Mouse (Mus musculus) right cerebral cortex, postnatal 14 days (tissue): ENCODE results near the gene Stat2.

Source experiments
- DNase-seq: peaks from one replicate; pipeline ENCODE4 v3.0.0; 2022

The Stat2 gene

DNA sequence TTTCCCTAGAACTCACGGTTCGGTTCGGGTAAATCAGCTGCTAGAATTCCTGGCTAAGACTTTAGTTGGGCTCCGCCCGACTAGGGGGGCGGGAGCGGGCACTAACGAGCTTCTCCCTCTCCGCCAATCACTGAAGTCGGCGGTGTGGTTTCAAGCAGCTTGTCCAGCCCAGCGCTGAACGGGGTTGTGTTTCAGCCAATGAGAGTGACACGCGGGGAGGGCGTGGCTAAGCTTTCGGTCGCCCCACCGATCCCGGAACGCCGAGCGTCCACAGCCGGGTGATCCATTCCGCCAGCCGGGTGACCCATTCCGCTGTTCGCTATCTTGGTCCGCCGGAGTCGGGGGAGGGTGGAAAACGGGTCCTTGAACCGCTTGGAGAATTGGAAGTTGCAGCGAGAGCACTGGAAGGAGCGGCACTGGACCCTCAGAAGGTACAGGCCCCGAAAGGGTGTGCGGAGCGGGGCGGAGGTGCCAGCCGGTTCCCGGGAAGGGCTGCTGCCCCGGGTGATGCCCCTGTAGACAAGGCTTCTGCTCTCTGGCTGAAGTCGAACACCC, at the start of gene Stat2:
TSS of gene Stat2 (plus strand) at position 273 of the 555 bp plus-strand sequence.
- DNase-seq, result peak; percentile 95

DNA sequence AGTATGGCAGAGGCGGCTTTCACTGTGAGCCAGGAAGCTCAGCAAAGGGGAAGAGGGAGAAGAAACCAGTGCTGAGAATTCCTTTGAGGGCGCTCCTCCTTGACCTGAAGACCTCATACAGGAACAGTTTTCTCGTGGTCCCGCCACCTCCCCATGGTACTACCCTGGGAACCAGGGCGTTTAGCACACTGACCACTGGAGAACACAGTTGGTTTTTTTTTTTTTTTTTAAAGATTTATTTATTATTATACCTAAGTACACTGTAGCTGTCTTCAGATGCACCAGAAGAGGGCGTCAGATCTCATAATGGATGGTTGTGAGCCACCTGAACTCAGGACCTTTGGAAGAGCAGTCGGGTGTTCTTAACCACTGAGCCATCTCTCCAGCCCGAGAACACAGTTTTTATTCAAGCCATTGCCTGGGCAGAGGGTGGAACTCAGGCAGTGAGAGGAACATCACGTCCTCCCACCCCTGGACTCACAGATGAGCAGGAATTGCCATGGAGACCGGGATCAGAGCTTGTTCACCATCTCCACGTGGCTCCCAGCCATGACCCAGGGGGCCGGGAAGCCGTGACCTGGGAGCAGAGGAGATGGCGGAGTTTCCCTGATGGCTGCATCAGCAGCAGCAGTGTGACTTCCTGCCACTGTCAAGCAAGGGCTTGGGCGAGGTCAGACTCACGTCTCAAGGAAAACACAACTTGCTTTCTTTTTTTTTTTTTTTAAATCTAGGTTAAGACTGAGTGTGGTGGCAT, 48.6 kb upstream of the Stat2 start:
- DNase-seq, result no peak

GRCm38 (mm10) chr10:128225064-128225463, 45.3 kb upstream of the Stat2 start:
- no peak for DNase-seq

DNA sequence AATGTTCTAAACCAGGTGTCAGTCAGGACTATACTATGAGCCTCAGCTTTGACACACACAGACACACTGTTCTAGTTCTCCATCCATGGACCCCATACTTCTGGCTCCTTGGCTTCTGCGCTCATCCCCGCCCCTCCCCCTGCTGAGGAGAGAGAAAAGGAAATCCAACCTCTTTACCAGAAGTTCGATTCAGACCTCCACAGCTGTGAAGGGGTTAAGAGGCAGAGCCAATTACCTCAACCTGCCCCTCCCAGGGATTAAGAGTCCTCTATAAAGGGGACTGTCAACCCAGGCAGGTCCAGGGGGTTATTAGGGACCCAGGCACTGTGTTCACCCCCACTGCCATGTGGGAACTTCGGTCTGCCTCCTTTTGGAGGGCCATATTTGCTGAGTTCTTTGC, 44.8 kb upstream of the Stat2 start, which contains the start of gene Mip:
TSS of gene Mip (plus strand) at position 301 of the 400 bp plus-strand sequence.
- no peak for DNase-seq

GRCm38 (mm10) chr10:128227592-128227991, 42.8 kb upstream of the Stat2 start:
- DNase-seq, result no peak

DNA sequence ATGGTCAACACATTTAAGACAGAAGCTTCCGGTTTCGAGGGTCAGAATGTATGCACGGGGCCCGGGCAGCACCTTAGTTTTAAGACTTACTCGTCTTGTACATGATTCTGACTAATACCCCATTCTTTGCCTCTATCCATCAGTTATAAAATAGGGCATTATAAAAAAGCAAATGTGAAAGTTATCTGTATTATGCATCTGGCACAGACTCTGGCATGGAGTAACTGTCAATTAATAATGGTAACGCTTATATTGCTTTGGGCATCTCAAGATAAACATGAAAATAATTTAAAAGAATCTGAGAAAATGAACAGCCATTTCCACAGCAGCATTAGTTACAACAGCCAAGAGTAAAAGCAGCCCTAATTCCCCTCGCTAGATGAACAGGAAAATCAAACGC, 42.4 kb upstream of the Stat2 start:
- no peak for DNase-seq

DNA sequence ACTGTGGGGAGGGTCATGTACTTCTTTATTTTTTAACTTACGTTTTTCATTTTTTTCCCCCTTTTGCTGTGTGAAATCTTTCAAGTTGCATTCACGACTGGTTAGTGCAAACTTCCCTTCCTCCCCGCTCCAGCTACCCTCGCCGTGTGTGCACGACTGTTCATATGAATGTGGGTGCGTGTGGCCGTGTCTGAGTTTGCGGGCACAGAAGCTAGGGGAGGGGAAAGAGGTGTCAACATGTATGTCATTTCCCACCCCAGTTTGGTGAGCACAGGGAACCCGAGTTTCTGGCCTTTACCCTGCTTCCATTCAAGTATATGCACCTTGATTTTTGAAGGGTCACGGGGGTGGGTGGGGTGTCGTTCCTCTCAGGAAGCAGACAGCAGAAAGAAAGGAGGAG, 39.8 kb upstream of the Stat2 start:
- no peak for DNase-seq

GRCm38 (mm10) chr10:128231146-128231545, 39.2 kb upstream of the Stat2 start:
- no peak for DNase-seq

DNA sequence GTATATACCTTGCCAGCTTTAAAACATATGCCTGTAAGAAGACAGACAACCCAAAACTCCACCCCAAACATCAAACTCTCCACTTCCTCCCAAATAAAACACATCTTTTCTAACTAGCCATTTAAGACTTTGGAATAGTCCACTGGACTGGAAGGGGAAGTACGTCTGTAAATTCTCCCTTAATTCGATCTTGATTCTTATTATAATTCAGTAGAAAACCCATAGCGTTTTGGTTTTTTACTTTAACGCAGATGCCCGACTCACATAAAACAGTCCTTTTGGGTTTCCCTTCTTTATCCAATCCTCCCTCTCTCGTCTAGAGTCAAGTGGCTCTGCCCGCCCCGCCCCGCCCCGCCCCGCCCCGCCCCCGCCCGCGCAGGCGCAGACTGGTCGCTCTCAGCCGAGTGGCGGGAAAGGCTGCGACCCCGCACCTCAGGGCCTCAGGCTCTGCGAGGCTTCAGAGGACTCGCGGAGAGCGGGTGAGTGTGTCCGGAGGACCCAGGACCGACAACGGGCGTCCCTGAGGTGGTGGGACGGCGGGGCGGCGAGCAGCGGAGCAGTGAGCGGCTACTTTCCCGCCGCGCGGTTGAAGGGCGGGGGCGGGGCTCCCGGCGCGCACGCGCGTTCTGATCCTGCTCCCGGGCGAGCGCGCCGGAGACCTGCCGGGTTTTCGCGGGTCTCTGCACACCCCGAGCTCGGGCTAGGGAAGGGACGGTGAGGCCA, 38.5 kb upstream of the Stat2 start, which contains the start of gene Timeless:
TSS of gene Timeless (plus strand) at position 369 of the 723 bp plus-strand sequence.
- DNase-seq, result peak; percentile 86

- DNase-seq, result peak; percentile 29
These were observed 37.9 kb upstream of the Stat2 start for GRCm38 (mm10) chr10:128232420-128232985.

- DNase-seq, result no peak
These were observed 34.0 kb upstream of the Stat2 start for GRCm38 (mm10) chr10:128236321-128236720.

DNA sequence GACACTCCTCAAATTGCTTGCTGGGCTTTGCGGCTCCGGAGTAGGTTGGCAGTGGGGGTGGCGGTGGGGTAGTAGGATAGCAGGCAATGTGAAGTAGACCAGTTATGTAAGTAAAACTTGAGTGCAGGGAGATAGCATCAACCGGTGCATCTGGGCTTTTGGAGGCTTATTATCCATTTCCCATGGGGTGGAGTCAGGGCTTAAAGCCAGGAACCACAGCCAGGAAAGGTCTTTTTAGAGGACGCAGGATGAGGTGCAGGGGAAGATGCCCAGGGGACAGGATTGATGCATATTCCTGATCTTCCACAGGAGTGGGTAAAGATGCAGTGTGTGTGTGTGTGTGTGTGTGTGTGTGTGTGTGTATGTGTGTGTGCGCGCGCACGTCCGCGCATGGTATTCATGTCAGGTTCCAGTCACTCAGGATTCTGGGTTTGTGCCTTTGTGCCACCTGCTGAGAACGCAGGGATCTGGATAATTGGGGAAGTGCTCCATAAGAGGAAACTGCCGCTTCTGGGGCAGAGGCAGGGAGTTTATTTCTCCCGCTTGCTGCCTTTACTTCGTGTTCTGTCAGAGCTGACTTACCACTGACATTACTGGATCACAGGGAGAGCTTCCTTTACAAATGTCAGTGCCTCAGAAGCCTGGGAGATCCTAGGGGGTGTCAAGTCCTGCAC, 32.4 kb upstream of the Stat2 start:
- DNase-seq, result no peak

DNA sequence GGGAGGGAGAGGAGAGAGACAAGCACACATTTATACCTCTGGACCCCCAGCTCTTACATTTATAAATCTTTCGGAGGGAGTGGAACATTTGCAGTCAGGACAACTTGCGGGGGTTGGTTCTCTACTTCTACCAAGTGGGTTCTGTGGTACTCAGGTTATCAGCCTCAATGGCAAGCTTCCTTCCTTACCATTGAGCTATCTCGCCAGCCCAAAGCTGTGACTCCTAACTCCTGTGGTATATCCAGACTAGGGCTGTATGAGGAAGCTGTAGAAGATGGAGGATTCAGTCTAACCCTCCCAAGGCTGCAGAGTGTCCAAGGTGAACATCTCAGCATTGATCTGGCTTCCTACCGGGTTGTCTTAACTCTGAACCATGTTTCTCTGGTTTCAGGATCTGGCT, 31.2 kb upstream of the Stat2 start:
- no peak for DNase-seq

- no peak for DNase-seq
These were observed 30.2 kb upstream of the Stat2 start for GRCm38 (mm10) chr10:128240131-128240530.

DNA sequence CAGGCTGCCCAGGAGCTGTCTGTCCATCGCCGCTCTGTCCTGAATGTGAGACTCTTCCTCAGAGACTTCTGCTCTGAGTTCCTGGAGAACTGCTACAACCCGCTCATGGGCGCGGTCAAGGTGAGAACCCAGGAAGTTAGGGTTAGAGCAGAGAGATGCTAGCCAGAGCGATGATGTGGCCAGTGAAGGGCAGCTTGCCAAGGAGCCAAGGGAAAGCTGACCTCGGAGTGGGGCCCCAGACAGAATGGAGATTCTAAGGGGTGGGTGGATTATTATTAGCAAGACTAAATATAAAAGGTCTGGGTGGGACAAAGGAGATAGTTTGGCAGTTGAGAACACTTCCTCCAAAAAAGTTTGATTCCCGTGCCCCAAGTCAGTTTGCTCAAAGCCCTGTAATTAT, 27.1 kb upstream of the Stat2 start:
- DNase-seq, result no peak

DNA sequence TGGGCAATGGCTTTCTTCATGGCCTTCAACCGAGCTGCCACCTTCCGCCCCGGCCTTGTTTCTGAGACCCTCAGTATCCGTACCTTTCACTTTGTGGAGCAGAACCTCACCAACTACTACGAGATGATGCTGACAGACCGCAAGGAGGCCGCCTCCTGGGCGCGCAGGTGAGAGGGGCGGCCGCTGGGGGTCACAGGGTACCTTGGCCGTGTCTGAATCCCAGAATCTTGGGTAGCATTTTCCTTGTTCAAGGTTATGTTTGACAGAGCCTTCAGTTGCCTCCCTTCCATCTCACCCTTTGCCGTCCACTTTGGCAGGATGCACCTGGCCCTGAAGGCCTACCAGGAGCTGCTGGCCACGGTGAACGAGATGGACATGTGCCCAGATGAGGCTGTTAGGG, 26.2 kb upstream of the Stat2 start:
- no peak for DNase-seq

GRCm38 (mm10) chr10:128247020-128247732, 23.2 kb upstream of the Stat2 start:
- DNase-seq, result no peak

GRCm38 (mm10) chr10:128250565-128250964, 19.8 kb upstream of the Stat2 start:
- no peak for DNase-seq

DNA sequence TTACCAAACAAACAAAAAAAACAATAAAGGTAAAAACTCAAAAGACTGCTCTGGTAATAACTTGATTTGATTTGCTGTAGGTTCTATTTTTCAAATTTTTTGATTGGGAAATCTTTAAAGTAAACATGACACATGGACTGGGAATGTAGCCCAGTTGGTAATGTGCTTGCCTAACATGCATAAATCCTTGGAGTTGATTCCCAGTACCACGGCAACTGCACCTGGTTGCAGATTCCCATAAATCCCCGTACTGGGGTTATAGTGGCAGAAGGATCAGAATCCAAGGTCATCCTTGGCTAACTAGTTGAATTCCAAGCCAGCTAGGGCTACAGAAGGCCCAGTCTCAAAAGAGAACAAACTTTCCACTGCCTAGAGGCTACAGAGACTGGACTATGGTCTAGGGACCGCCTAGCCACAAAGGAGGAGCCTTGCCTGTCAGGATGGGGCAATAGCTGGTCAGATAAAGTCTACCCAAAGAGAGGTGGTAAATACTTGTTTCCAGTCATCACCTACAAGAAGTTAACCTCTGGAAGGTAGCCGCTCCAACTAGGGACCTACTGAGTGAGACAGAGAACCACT, 16.6 kb upstream of the Stat2 start, which contains the start of gene Apon:
TSS of gene Apon (plus strand) at position 420 of the 579 bp plus-strand sequence.
- no peak for DNase-seq

DNA sequence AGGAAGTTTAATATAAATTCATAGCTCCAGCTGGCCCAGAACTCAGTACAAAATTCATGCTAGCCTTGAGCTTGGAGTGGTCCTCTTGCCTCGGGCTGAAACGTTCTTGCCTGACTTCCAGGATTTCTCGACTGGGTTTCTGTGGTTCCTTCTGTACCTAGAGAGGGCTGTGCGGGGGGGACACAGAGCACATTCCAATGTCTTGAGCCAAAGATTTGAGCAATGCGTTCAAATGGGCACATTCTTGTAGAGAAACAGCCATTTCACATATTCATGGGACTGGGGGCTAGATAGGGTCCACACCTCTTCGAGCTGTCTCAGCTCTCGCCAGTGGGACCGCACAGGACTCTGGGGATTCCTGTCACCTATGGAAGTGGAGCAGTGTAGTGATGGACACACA, 14.4 kb upstream of the Stat2 start:
- DNase-seq, result no peak

DNA sequence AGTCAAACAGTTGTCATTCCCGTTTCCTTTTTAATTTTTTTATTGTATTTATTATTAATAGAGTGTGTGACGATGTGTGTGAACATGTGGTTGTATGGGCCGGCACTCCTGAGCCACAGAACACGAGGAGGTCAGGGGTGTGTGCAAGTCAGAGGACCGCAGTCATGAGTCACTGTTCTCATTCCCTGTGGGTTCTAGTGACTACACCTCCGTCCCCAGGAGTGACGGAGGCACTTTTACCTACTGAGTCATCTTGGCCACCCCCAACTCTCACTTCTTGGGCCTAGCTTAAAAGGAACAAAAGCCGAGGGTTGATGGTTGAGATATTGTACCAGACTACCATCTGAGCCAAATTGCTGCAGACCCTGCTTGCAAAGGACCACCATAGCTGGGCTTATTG, 14.0 kb upstream of the Stat2 start:
- DNase-seq, result no peak

DNA sequence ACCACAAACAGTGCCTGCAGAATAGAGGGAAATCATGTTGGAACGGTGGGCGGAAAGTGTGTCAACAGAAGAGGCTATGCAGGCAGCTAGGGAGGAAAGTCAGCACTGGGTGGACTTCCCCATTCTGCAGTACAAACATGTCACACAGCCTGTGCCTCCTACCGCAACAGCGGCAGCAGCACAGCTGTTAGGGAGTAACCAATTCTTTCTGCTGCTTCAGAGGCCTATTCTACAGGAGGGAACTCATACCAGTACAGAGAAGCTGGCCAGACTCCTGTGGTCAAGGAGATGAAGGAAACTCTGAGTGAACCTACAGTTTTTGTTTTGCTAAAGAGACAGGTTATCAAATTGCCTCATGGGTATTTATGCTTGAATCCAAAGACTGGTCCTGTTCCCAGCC, 11.4 kb upstream of the Stat2 start:
- no peak for DNase-seq
